Mouse (Mus musculus): Measurements from ENCODE around the gene Tex33. TPM values are rescaled to one million over a fixed set of nuclear protein-coding genes. Genes with fewer than 3 reads are reported as not detected.

Gene Tex33
- polyA plus RNA-seq (2012; rRNA removed): not detected in 2 replicates

- WGBS: 82% methylated on average over 8 of the region's 8 CpGs
- H3K4me1 ChIP-seq (ENCODE audit: control insufficient read depth, insufficient read depth, low read length): peaks cover under 1% of the 10 kb centered on the region
- TF ChIP-seq CTCF (IDR thresholded peaks at IDR 0.05; ENCODE audit: insufficient read depth, low read length) (no peak), POLR2A (IDR thresholded peaks at IDR 0.05; ENCODE audit: borderline replicate concordance, extremely low read depth, low read depth, low read length) (no peak)
- no peak within 1 kb of the TSS for H3K4me3 ChIP-seq (replicated peaks; ENCODE audit: extremely low read depth, low read depth, low read length)
- no peak for DNase-seq
Measured at GRCm38 (mm10) chr15:78395478-78395962, at the start of gene Tex33. TSS of gene Tex33 (minus strand) at chr15:78395912.

- no peak for DNase-seq
- H3K4me1 ChIP-seq (ENCODE audit: control insufficient read depth, insufficient read depth, low read length): no peaks in the 10 kb centered on the region; the same call in 1 of the 2 replicates
- TF ChIP-seq CTCF (IDR thresholded peaks at IDR 0.05; ENCODE audit: insufficient read depth, low read length) (no peak), POLR2A (IDR thresholded peaks at IDR 0.05; ENCODE audit: borderline replicate concordance, extremely low read depth, low read depth, low read length) (no peak)
- 53% methylated on average over 6 of the region's 6 CpGs for WGBS
- H3K4me3 ChIP-seq (replicated peaks; ENCODE audit: extremely low read depth, low read depth, low read length): no peak overlapping the region
Measured at GRCm38 (mm10) chr15:78443857-78444256, 48.1 kb upstream of the Tex33 start.

GRCm38 (mm10) chr15:78442231-78442630, 46.5 kb upstream of the Tex33 start:
- TF ChIP-seq POLR2A (IDR thresholded peaks at IDR 0.05; ENCODE audit: borderline replicate concordance, extremely low read depth, low read depth, low read length): no peak
- no peak for TF ChIP-seq CTCF (IDR thresholded peaks at IDR 0.05; ENCODE audit: insufficient read depth, low read length)
- WGBS: 87% methylated on average over 19 of the region's 19 CpGs
- H3K4me3 ChIP-seq (replicated peaks; ENCODE audit: extremely low read depth, low read depth, low read length): no peak overlapping the region
- no peak for DNase-seq
- H3K4me1 ChIP-seq (ENCODE audit: control insufficient read depth, insufficient read depth, low read length): no peaks in the 10 kb centered on the region; the same call in 1 of the 2 replicates

GRCm38 (mm10) chr15:78438973-78439372, 43.3 kb upstream of the Tex33 start:
- DNase-seq: no peak
- Histone ChIP-seq H3K4me3 (replicated peaks; ENCODE audit: extremely low read depth, low read depth, low read length) (no peak overlapping the region), H3K4me1 (ENCODE audit: control insufficient read depth, insufficient read depth, low read length) (peaks cover 3% of the 10 kb centered on the region; the same call in 1 of the 2 replicates)
- no peak for TF ChIP-seq CTCF (IDR thresholded peaks at IDR 0.05; ENCODE audit: insufficient read depth, low read length)
- no peak for TF ChIP-seq POLR2A (IDR thresholded peaks at IDR 0.05; ENCODE audit: borderline replicate concordance, extremely low read depth, low read depth, low read length)
- WGBS: 76% methylated on average over 9 of the region's 9 CpGs

GRCm38 (mm10) chr15:78438505-78438904, 42.8 kb upstream of the Tex33 start:
- DNase-seq: no peak
- 72% methylated on average over 8 of the region's 8 CpGs for WGBS
- Histone ChIP-seq H3K4me3 (replicated peaks; ENCODE audit: extremely low read depth, low read depth, low read length) (no peak overlapping the region), H3K4me1 (ENCODE audit: control insufficient read depth, insufficient read depth, low read length) (peaks cover 3% of the 10 kb centered on the region; the same call in 1 of the 2 replicates)
- no peak for TF ChIP-seq CTCF (IDR thresholded peaks at IDR 0.05; ENCODE audit: insufficient read depth, low read length)
- no peak for TF ChIP-seq POLR2A (IDR thresholded peaks at IDR 0.05; ENCODE audit: borderline replicate concordance, extremely low read depth, low read depth, low read length)

- DNase-seq: no peak
- peaks cover 3% of the 10 kb centered on the region; the same call in 1 of the 2 replicates for H3K4me1 ChIP-seq (ENCODE audit: control insufficient read depth, insufficient read depth, low read length)
- 66% methylated on average over 4 of the region's 4 CpGs for WGBS
- TF ChIP-seq CTCF (IDR thresholded peaks at IDR 0.05; ENCODE audit: insufficient read depth, low read length): no peak
- no peak for TF ChIP-seq POLR2A (IDR thresholded peaks at IDR 0.05; ENCODE audit: borderline replicate concordance, extremely low read depth, low read depth, low read length)
- H3K4me3 ChIP-seq (replicated peaks; ENCODE audit: extremely low read depth, low read depth, low read length): no peak overlapping the region
Measured at GRCm38 (mm10) chr15:78438018-78438394, 42.3 kb upstream of the Tex33 start.

GRCm38 (mm10) chr15:78437237-78438017, 41.7 kb upstream of the Tex33 start:
- DNase-seq: no peak
- H3K4me1 ChIP-seq (ENCODE audit: control insufficient read depth, insufficient read depth, low read length): peaks cover 3% of the 10 kb centered on the region; the same call in 1 of the 2 replicates
- no peak for TF ChIP-seq POLR2A (IDR thresholded peaks at IDR 0.05; ENCODE audit: borderline replicate concordance, extremely low read depth, low read depth, low read length)
- no peak for TF ChIP-seq CTCF (IDR thresholded peaks at IDR 0.05; ENCODE audit: insufficient read depth, low read length)
- WGBS: 43% methylated on average over 23 of the region's 23 CpGs
- no peak overlapping the region for H3K4me3 ChIP-seq (replicated peaks; ENCODE audit: extremely low read depth, low read depth, low read length)

GRCm38 (mm10) chr15:78436380-78437192, 40.9 kb upstream of the Tex33 start:
- 31% methylated on average over 31 of the region's 32 CpGs for WGBS
- Histone ChIP-seq H3K4me3 (replicated peaks; ENCODE audit: extremely low read depth, low read depth, low read length) (no peak overlapping the region), H3K4me1 (ENCODE audit: control insufficient read depth, insufficient read depth, low read length) (peaks cover 3% of the 10 kb centered on the region; the same call in 1 of the 2 replicates)
- TF ChIP-seq CTCF (IDR thresholded peaks at IDR 0.05; ENCODE audit: insufficient read depth, low read length) (no peak), POLR2A (IDR thresholded peaks at IDR 0.05; ENCODE audit: borderline replicate concordance, extremely low read depth, low read depth, low read length) (no peak)
- peak; percentile 69 for DNase-seq

- no peak for DNase-seq
Measured at GRCm38 (mm10) chr15:78435681-78436080, 40.0 kb upstream of the Tex33 start.

More at GRCm38 (mm10) chr15:78435681-78436080, 40.0 kb upstream of the Tex33 start:
- peaks cover 3% of the 10 kb centered on the region; the same call in 1 of the 2 replicates for H3K4me1 ChIP-seq (ENCODE audit: control insufficient read depth, insufficient read depth, low read length)
- TF ChIP-seq POLR2A (IDR thresholded peaks at IDR 0.05; ENCODE audit: borderline replicate concordance, extremely low read depth, low read depth, low read length): no peak
- no peak for TF ChIP-seq CTCF (IDR thresholded peaks at IDR 0.05; ENCODE audit: insufficient read depth, low read length)
- H3K4me3 ChIP-seq (replicated peaks; ENCODE audit: extremely low read depth, low read depth, low read length): no peak overlapping the region
- WGBS: 88% methylated on average over 11 of the region's 11 CpGs
